Mouse (Mus musculus) limb, embryonic 11.5 days (tissue): Measurements from ENCODE around the gene Sash1. TPM values are rescaled to one million over a fixed set of nuclear protein-coding genes. Genes with fewer than 3 reads are reported as not detected.

Experiments used
- ATAC-seq: fragments of 200-750 bp; cut with Nextera tagmentation; 2 replicates; pipeline ENCODE4 v1.8.0; 2017; ENCODE audit warnings: low read depth; ENCODE audit not compliant: insufficient number of reproducible peaks, low FRiP score, low TSS enrichment
- DNase-seq: peaks from one replicate; pipeline ENCODE4 v3.0.0-alpha.2; 2015; ENCODE audit warnings: low spot score
- H3K27ac ChIP-seq: fragments of 300-500 bp; sonication (generic); replicated peaks from 2 replicates; pipeline ENCODE4 v1.5.1; 2014; ENCODE audit warnings: low read depth, mild to moderate bottlenecking, low read length
- H3K27me3 ChIP-seq: fragments of 300-500 bp; sonication (generic); 2 replicates; pipeline ENCODE4 v1.6.1; 2014; ENCODE audit warnings: mild to moderate bottlenecking, low read length, mixed read lengths; ENCODE audit not compliant: control insufficient read depth, insufficient read depth
- H3K36me3 ChIP-seq: fragments of 300-500 bp; sonication (generic); 2 replicates; pipeline ENCODE4 v1.6.1; 2014; ENCODE audit warnings: mild to moderate bottlenecking, low read length, moderate library complexity, mixed read lengths; ENCODE audit not compliant: control insufficient read depth, insufficient read depth
- H3K4me1 ChIP-seq: fragments of 300-500 bp; sonication (generic); 2 replicates; pipeline ENCODE4 v1.6.1; 2014; ENCODE audit warnings: low read length, mixed read lengths; ENCODE audit not compliant: control insufficient read depth, insufficient read depth
- H3K4me2 ChIP-seq: fragments of 300-500 bp; sonication (generic); 2 replicates; pipeline ENCODE4 v1.6.1; 2014; ENCODE audit warnings: low read depth, mild to moderate bottlenecking, moderate library complexity; ENCODE audit not compliant: severe bottlenecking
- H3K4me3 ChIP-seq: fragments of 300-500 bp; sonication (generic); 2 replicates; pipeline ENCODE4 v1.5.1; 2014; ENCODE audit warnings: low read depth, low read length
- H3K9ac ChIP-seq: fragments of 300-500 bp; sonication (generic); 2 replicates; pipeline ENCODE4 v1.6.1; 2014; ENCODE audit warnings: mild to moderate bottlenecking, low read length
- H3K9me3 ChIP-seq: fragments of 300-500 bp; sonication (generic); 2 replicates; pipeline ENCODE4 v1.6.1; 2016; ENCODE audit warnings: low read length; ENCODE audit not compliant: control insufficient read depth
- WGBS: fragments of 180-500 bp; shearing (Covaris S2); extraction: QIAGEN DNeasy Blood & Tissue Kit; methylation state at CpG from one replicate; pipeline ENCODE4 v1.1.7; 2014; 5-methylcytosine and 5-hydroxymethylcytosine counted together
- polyA plus RNA-seq: library from polyadenylated mRNA; unstranded; fragments of >200 nt; fragmentation: Nextera tagmentation; extraction: Ambion mirVana; gene quantifications from 2 replicates; pipeline ENCODE4 v1.2.1, GENCODE M21; 2014

Sash1 gene
- polyA plus RNA-seq, 1 experiment from 2014 or later, result 5.2 TPM

DNA sequence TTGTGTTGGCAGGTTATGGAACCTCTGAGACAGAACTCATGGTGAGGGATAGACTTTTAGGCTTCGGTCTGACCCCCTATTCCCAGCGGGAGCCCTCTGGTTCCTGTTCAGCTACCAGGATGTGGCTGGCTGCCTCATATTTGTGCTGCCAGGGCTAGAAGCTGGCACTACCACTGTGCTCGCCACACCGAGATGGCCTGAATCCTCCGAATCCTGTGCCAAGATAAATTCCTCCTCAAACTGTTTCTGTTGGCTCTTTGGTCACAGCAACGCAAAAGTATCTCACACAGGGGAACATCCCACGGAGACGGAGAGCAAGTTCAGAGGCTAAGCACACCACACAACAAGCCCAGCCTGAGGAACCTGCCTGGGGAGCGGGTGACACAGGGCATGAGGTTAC is 78.3 kb downstream of the Sash1 start:
- no peaks in the 10 kb centered on the region for H3K9me3 ChIP-seq
- H3K36me3 ChIP-seq, result peaks cover 2% of the 10 kb centered on the region
- ATAC-seq, result no peak
- no peak overlapping the region for H3K9ac ChIP-seq
- no peak overlapping the region for H3K4me3 ChIP-seq
- 91% methylated on average over 9 of the region's 9 CpGs for WGBS
- no peak overlapping the region for H3K4me2 ChIP-seq
- no peak for DNase-seq
- H3K27ac ChIP-seq, result no peak overlapping the region; the same call in 1 of the 2 replicates
- no peaks in the 10 kb centered on the region for H3K27me3 ChIP-seq
- peaks cover 7% of the 10 kb centered on the region; the same call in 1 of the 2 replicates for H3K4me1 ChIP-seq

DNA sequence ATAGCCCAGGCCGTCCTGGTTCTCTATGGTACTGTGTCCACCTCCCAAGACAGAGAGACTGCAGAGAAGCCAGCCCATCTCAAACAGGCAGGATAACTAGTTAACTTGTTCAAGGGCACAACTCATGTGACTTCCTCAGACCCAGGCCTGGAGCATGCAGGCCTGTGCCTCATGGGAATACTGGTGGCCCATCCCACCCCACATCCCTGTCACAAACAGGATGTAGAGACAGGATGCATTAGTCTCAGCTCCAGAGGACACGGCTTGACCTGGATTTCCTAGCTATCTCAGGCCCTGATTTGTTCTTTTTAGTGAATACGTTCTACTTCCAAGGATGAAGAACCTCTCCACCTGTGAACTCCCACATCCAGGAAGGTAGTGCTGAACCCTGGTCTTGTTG is 80.5 kb downstream of the Sash1 start:
- 93% methylated on average over 3 of the region's 3 CpGs for WGBS
- no peak overlapping the region for H3K9ac ChIP-seq
- peaks cover 6% of the 10 kb centered on the region for H3K36me3 ChIP-seq
- H3K9me3 ChIP-seq, result no peaks in the 10 kb centered on the region
- ATAC-seq, result no peak
- H3K27ac ChIP-seq, result no peak overlapping the region
- DNase-seq, result no peak
- no peak overlapping the region for H3K4me2 ChIP-seq
- peaks cover 12% of the 10 kb centered on the region for H3K4me1 ChIP-seq
- no peaks in the 10 kb centered on the region for H3K27me3 ChIP-seq
- no peak overlapping the region for H3K4me3 ChIP-seq

DNA sequence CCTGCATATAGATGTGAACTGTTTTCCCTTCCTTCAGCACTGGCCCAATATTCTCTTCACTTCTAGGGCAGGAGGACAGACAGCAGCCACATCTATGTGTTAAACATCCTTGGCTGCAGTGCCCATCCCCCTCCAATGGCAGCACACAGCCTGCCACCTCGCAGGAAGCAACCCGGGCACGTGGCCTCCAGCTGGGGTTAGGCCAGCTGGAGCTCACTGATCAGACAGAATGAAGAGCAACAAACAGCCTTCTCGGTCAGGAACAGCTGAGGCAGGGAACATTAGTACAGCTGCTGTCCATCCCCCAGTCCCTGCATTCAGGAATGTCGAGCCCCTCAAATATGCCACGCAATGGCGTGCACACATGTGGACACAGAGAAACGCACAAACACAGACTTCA is 81.6 kb downstream of the Sash1 start:
- Histone ChIP-seq H3K4me2 (no peak overlapping the region), H3K36me3 (peaks cover 6% of the 10 kb centered on the region), H3K27me3 (no peaks in the 10 kb centered on the region), H3K9ac (no peak overlapping the region), H3K4me3 (no peak overlapping the region), H3K4me1 (peaks cover 12% of the 10 kb centered on the region), H3K27ac (no peak overlapping the region), H3K9me3 (no peaks in the 10 kb centered on the region; the same call in 1 of the 2 replicates)
- WGBS, result 34% methylated on average over 8 of the region's 8 CpGs
- ATAC-seq (no peak; the same call in 1 of the 2 replicates), DNase-seq (peak; percentile 44)

DNA sequence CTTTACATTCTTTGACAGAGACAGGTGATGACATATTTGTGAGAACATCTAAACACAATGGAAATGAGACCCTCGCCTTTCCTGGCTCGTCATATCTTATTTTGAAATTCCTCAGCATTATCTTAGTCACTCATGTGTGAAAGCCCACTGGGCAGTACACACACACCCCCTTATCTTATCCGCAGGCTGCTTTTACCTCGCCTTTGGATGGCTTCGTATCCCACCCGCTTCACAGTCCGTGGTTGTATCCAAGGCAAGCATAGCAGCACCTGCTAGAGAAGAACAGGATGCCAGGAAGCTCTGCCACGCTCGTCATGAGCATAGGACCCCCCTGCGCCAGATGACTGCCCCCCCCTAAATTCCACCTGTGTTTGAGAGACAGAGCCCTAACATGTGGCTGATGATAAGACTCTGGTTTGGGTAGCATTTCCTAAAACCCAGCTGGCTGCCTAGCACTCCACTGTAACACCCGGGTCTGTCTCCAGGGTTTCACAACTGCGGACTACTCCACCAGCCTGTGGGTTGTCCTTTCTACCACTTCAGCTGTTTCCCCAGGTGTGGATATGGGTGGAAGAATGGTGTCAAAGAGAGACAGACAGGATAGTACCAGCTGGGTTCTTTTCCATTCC is 84.0 kb downstream of the Sash1 start:
- no peak for ATAC-seq
- H3K27ac ChIP-seq, result no peak overlapping the region

GRCm38 (mm10) chr10:8801139-8801613 is 84.7 kb downstream of the Sash1 start:
- peak; percentile 41 for DNase-seq
- ATAC-seq, result no peak

More for the DNA sequence above, 84.0 kb downstream of the Sash1 start:
- Histone ChIP-seq H3K4me3 (no peak overlapping the region), H3K9me3 (peaks cover 2% of the 10 kb centered on the region; the same call in 1 of the 2 replicates), H3K9ac (no peak overlapping the region), H3K27me3 (no peaks in the 10 kb centered on the region), H3K4me2 (no peak overlapping the region), H3K4me1 (peaks cover 12% of the 10 kb centered on the region), H3K36me3 (peaks cover 7% of the 10 kb centered on the region)
- no peak for DNase-seq
- 85% methylated on average over 12 of the region's 12 CpGs for WGBS

DNA sequence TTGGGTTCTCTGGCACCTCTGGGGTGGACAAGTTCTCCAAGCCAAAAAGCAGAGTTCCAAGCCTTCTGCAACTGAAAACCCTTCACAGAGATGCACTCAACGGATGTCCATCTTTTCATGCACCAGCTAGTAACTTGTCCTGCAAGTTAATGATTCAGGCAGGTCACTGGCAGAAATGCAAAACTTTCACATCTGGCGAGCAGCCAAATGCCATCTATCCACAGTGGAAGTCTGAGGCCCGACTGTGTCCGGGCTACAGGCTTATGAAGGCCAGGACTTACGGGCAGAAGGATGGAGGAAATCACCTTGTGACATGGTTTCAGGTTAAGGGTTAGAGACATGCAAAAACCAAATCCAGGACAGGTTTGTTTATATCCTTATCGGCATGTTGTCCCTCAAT is 88.0 kb downstream of the Sash1 start:
- H3K9ac ChIP-seq, result no peak overlapping the region
- no peaks in the 10 kb centered on the region for H3K27me3 ChIP-seq
- WGBS, result 90% methylated on average over 6 of the region's 6 CpGs
- ATAC-seq (no peak), DNase-seq (no peak)
- H3K27ac ChIP-seq, result no peak overlapping the region
- H3K4me2 ChIP-seq, result no peak overlapping the region
- peaks cover 7% of the 10 kb centered on the region for H3K36me3 ChIP-seq
- H3K4me1 ChIP-seq, result peaks cover 5% of the 10 kb centered on the region
- peaks cover 2% of the 10 kb centered on the region; the same call in 1 of the 2 replicates for H3K9me3 ChIP-seq
- H3K4me3 ChIP-seq, result no peak overlapping the region

More at GRCm38 (mm10) chr10:8801139-8801613, 84.7 kb downstream of the Sash1 start:
- H3K4me3 ChIP-seq, result no peak overlapping the region
- H3K4me1 ChIP-seq, result peaks cover 12% of the 10 kb centered on the region
- 62% methylated on average over 14 of the region's 14 CpGs for WGBS
- H3K9ac ChIP-seq, result no peak overlapping the region
- H3K4me2 ChIP-seq, result no peak overlapping the region
- no peak overlapping the region for H3K27ac ChIP-seq
- H3K36me3 ChIP-seq, result peaks cover 7% of the 10 kb centered on the region
- H3K9me3 ChIP-seq, result peaks cover 2% of the 10 kb centered on the region; the same call in 1 of the 2 replicates
- no peaks in the 10 kb centered on the region for H3K27me3 ChIP-seq

- no peak overlapping the region for H3K9ac ChIP-seq
- no peak overlapping the region for H3K4me3 ChIP-seq
- WGBS, result 47% methylated on average over 7 of the region's 7 CpGs
- DNase-seq, result peak; percentile 79
- H3K36me3 ChIP-seq, result peaks cover 2% of the 10 kb centered on the region; the same call in 1 of the 2 replicates
- H3K4me2 ChIP-seq, result no peak overlapping the region
- no peak for ATAC-seq
- H3K27me3 ChIP-seq, result no peaks in the 10 kb centered on the region
- no peaks in the 10 kb centered on the region for H3K4me1 ChIP-seq
- no peak overlapping the region for H3K27ac ChIP-seq
- peaks cover 2% of the 10 kb centered on the region; the same call in 1 of the 2 replicates for H3K9me3 ChIP-seq
Measured at GRCm38 (mm10) chr10:8795336-8795735, 90.5 kb downstream of the Sash1 start.

DNA sequence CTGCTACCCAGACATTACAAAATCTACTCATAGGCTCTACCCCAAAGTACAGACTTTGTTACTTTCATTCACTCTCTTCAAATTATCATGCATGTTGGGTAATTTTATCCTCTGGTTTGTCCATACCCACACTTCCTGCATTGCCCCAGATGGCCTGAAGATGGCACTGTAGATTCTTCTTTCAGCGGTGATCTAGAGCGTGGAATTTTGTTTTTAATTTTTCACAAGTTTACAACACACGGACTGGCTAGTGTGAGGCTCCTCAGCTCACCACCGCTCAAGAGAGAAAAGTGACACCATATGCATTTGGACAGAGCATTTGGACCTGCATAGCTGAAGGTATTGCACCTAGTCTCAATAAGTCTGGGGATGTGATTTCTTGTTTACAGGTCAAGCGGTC is 93.5 kb downstream of the Sash1 start:
- Histone ChIP-seq H3K4me2 (no peak overlapping the region), H3K27ac (no peak overlapping the region), H3K27me3 (no peaks in the 10 kb centered on the region), H3K9me3 (no peaks in the 10 kb centered on the region), H3K36me3 (no peaks in the 10 kb centered on the region), H3K4me3 (no peak overlapping the region), H3K4me1 (no peaks in the 10 kb centered on the region), H3K9ac (no peak overlapping the region)
- ATAC-seq (peak; percentile 35; the same call in 1 of the 2 replicates), DNase-seq (peak; percentile 69)
- WGBS, result 72% methylated on average over 5 of the region's 5 CpGs
